Mouse (Mus musculus): ENCODE results near the gene Galnt18.

Galnt18 gene

GRCm38 (mm10) chr7:111537946-111538345 is 241.8 kb downstream of the Galnt18 start:
- no peak for DNase-seq

- no peak for DNase-seq
Observed at GRCm38 (mm10) chr7:111534826-111535405, 244.9 kb downstream of the Galnt18 start.

- no peak for DNase-seq
Observed at GRCm38 (mm10) chr7:111528961-111529643, 250.7 kb downstream of the Galnt18 start.

- no peak for DNase-seq
Observed at GRCm38 (mm10) chr7:111528462-111528861, 251.3 kb downstream of the Galnt18 start.

GRCm38 (mm10) chr7:111520881-111521280 is 258.9 kb downstream of the Galnt18 start:
- DNase-seq = no peak

GRCm38 (mm10) chr7:111518581-111519242 is 261.1 kb downstream of the Galnt18 start:
- DNase-seq = no peak

GRCm38 (mm10) chr7:111516882-111517281 is 262.9 kb downstream of the Galnt18 start:
- DNase-seq = peak; percentile 18

- DNase-seq = no peak
Observed at GRCm38 (mm10) chr7:111515471-111515870, 264.3 kb downstream of the Galnt18 start.

GRCm38 (mm10) chr7:111509167-111509854 is 270.5 kb downstream of the Galnt18 start:
- DNase-seq = no peak

GRCm38 (mm10) chr7:111500616-111501015 is 279.2 kb downstream of the Galnt18 start:
- DNase-seq = no peak

GRCm38 (mm10) chr7:111499255-111499790 is 280.5 kb downstream of the Galnt18 start:
- DNase-seq = no peak

- DNase-seq = no peak
Observed at GRCm38 (mm10) chr7:111497191-111497590, 282.6 kb downstream of the Galnt18 start.

- no peak for DNase-seq
Observed at GRCm38 (mm10) chr7:111492242-111492949, 287.4 kb downstream of the Galnt18 start.

GRCm38 (mm10) chr7:111491566-111491965 is 288.2 kb downstream of the Galnt18 start:
- no peak for DNase-seq

GRCm38 (mm10) chr7:111486811-111487333 is 292.9 kb downstream of the Galnt18 start:
- no peak for DNase-seq

- DNase-seq = no peak
Observed at GRCm38 (mm10) chr7:111483896-111484295, 295.9 kb downstream of the Galnt18 start.

GRCm38 (mm10) chr7:111483321-111483720 is 296.5 kb downstream of the Galnt18 start:
- no peak for DNase-seq

- no peak for DNase-seq
Observed at GRCm38 (mm10) chr7:111467715-111468114, 312.1 kb downstream of the Galnt18 start.

GRCm38 (mm10) chr7:111466720-111467119 is 313.1 kb downstream of the Galnt18 start:
- DNase-seq = no peak

GRCm38 (mm10) chr7:111466121-111466520 is 313.7 kb downstream of the Galnt18 start:
- no peak for DNase-seq

- no peak for DNase-seq
Observed at GRCm38 (mm10) chr7:111459716-111460115, 320.1 kb downstream of the Galnt18 start.

- no peak for DNase-seq
Observed at GRCm38 (mm10) chr7:111456007-111456406, 323.8 kb downstream of the Galnt18 start.

All from cerebellum, adult 9-10 months (tissue).